Mouse (Mus musculus) sigmoid colon, adult 10 weeks (tissue): ENCODE results near the gene Slain1. TPM values are rescaled to one million over a fixed set of nuclear protein-coding genes. Genes with fewer than 3 reads are reported as not detected.

Experiments used
- polyA plus RNA-seq: library from polyadenylated mRNA; stranded (reverse); fragments of 350-450 nt; fragmentation: Illumina TruSeq; extraction: RNeasy Lipid Tissue Mini Kit (QIAGEN cat#74804); gene quantifications from one replicate; pipeline ENCODE4 v1.2.3, GENCODE M21; 2014; ENCODE audit warnings: low read depth, low replicate concordance

Slain1 gene
- polyA plus RNA-seq, result 8.6 TPM

DNA sequence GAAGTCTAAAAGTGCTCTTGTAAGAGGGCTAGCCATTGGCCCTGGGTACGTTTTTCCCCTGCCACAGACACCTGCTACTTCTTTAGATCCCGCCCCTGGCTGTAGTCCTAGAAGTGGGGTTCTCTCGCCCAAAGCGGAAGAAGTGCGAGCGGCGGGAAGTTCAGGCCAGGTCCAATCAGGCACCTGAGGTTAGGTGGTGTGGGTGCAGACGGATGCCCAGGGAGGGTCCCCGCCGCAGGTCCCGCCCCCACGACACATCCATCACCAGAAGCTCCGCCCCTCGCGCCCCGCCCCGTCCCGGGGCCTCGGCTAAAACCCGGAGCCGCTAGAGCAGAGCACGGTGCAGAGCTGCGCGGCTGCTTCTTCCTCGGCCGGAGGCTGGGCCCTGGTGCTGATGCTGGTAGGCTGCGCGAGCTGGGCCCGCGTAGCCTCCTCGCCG, at the start of gene Slain1:
Slain1 (plus strand) TSS at position 333 of the 439 bp plus-strand sequence.

Other genes starting within 250 kb of the Slain1 start
- gene Scel, start 136.9 kb upstream of the Slain1 start, polyA plus RNA-seq, result 13.7 TPM
- 27.9 TPM for gene Ednrb, start 194.2 kb downstream of the Slain1 start, polyA plus RNA-seq